Mouse (Mus musculus): Measurements from ENCODE around the gene Ptprk.

DNA sequence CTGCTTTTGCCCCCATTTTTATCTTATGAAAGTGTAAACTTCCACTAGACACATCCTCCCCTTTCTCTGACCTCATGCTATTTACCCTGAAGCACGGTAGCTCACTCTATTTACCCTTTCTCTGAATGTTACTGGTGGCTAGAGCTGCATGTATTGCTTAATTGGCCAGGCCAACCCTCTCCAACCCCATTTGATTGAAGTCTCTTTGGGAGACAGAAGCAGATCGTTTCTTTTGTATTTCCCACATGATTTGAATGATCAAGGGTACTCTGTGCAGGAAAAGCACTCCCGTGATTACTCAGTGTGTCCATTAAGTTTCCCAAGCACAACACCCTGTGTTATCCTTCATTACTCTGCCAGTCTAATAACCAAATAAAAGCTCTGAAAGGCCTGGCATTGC is 348.0 kb downstream of the Ptprk start:
- TF ChIP-seq GATA2 (IDR thresholded peaks at IDR 0.05; ENCODE audit: borderline replicate concordance, low read depth, low read length) (no peak), CTCF (IDR thresholded peaks at IDR 0.05; ENCODE audit: low read depth, low read length) (no peak), TAL1 (conservative IDR thresholded peaks at IDR 0.05; ENCODE audit: low read depth, low read length) (no peak), POLR2AphosphoS5 (IDR thresholded peaks at IDR 0.05; ENCODE audit: insufficient replicate concordance, low read depth, low read length) (no peak)
